Mouse (Mus musculus) stomach, embryonic 15.5 days (tissue): ENCODE measurements around the gene Npcd. TPM values are rescaled to one million over a fixed set of nuclear protein-coding genes. Genes with fewer than 3 reads are reported as not detected.

Experiments
- ATAC-seq: fragments of 200-750 bp; cut with Nextera tagmentation; 2 replicates; pipeline ENCODE4 v1.8.0; 2017; ENCODE audit warnings: low read depth, moderate number of reproducible peaks, moderate TSS enrichment; ENCODE audit not compliant: insufficient read depth, low FRiP score
- H3K27ac ChIP-seq: fragments of 300-500 bp; sonication (generic); 2 replicates; pipeline ENCODE4 v1.5.1; 2015; ENCODE audit warnings: mild to moderate bottlenecking, inconsistent platforms
- H3K27me3 ChIP-seq: fragments of 300-500 bp; sonication (generic); replicated peaks from 2 replicates; pipeline ENCODE4 v1.6.1; 2015; ENCODE audit warnings: inconsistent platforms
- H3K36me3 ChIP-seq: fragments of 300-500 bp; sonication (generic); 2 replicates; pipeline ENCODE4 v1.6.1; 2015; ENCODE audit warnings: inconsistent platforms
- H3K4me1 ChIP-seq: fragments of 300-500 bp; sonication (generic); 2 replicates; pipeline ENCODE4 v1.6.1; 2015; ENCODE audit warnings: inconsistent platforms
- H3K4me2 ChIP-seq: fragments of 300-500 bp; sonication (generic); 2 replicates; pipeline ENCODE4 v1.6.1; 2015; ENCODE audit warnings: mild to moderate bottlenecking, inconsistent platforms
- H3K4me3 ChIP-seq: fragments of 300-500 bp; sonication (generic); replicated peaks from 2 replicates; pipeline ENCODE4 v1.5.1; 2015; ENCODE audit warnings: inconsistent platforms
- H3K9ac ChIP-seq: fragments of 300-500 bp; sonication (generic); 2 replicates; pipeline ENCODE4 v1.6.1; 2015; ENCODE audit warnings: inconsistent platforms
- H3K9me3 ChIP-seq: fragments of 300-500 bp; sonication (generic); 2 replicates; pipeline ENCODE4 v1.6.1; 2016; ENCODE audit warnings: inconsistent platforms
- WGBS: fragments of 180-500 bp; shearing (Covaris S2); methylation state at CpG from one replicate; pipeline ENCODE4 v1.1.7; 2015; 5-methylcytosine and 5-hydroxymethylcytosine counted together
- polyA plus RNA-seq: library from polyadenylated mRNA; unstranded; fragments of >200 nt; fragmentation: Nextera tagmentation; extraction: Ambion mirVana; gene quantifications from 2 replicates; pipeline ENCODE4 v1.2.1, GENCODE M21; 2015

Gene Npcd
- polyA plus RNA-seq, 1 experiment from 2014 or later = not detected

GRCm38 (mm10) chr15:79858979-79859378, 24.9 kb upstream of the Npcd start:
- Histone ChIP-seq H3K27me3 (no peaks in the 10 kb centered on the region), H3K4me1 (no peaks in the 10 kb centered on the region), H3K36me3 (no peaks in the 10 kb centered on the region), H3K27ac (no peak overlapping the region), H3K9me3 (no peaks in the 10 kb centered on the region), H3K4me3 (no peak overlapping the region), H3K9ac (no peak overlapping the region), H3K4me2 (no peak overlapping the region)
- ATAC-seq = no peak
- WGBS = 82% methylated on average over 5 of the region's 5 CpGs

DNA sequence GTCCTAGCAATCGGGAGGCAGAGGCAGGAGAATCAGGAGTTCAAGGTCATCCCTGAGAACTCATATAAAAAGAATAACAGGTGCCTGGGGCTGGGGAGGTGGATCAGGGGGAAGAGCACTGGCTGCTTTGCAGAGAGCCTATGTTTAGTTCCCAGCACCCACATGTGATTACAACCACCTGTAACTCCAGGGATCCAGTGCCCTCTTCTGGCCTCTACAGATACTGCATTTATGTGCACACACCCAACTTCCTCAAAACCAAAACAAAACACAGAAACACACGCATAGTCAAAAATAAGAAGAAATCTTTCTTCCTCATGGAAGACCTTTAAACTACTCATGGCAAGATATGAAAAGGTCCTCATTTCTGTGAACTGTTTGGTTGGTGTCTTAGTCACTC, 16.1 kb upstream of the Npcd start:
- no peak overlapping the region for H3K4me2 ChIP-seq
- no peaks in the 10 kb centered on the region for H3K27me3 ChIP-seq
- H3K4me1 ChIP-seq = peaks cover 7% of the 10 kb centered on the region; the same call in 1 of the 2 replicates
- H3K4me3 ChIP-seq = no peak overlapping the region
- ATAC-seq = no peak
- H3K9me3 ChIP-seq = no peaks in the 10 kb centered on the region
- H3K36me3 ChIP-seq = no peaks in the 10 kb centered on the region
- no peak overlapping the region for H3K9ac ChIP-seq
- no peak overlapping the region for H3K27ac ChIP-seq
- 91% methylated on average over 2 of the region's 2 CpGs for WGBS

DNA sequence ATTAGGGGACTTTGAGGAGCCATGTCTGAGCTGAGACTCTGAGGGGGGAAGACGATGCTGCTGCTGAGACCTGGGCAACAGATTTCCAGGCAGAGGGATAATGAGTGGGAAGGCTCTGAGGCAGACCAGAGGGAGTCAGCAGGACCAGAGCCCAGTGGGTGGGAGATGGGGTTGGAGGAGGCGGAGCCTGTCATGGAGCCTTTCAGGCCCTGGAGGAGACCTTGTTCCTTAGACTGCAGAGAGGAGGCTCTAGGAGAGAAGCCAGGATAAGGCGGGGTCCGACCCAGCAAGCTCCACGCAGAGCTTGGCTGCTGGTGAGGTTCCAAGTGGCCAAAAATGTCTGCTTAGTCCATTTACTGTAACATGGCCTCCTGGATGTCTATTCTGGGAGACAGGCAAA, 13.1 kb upstream of the Npcd start:
- Histone ChIP-seq H3K27me3 (no peaks in the 10 kb centered on the region), H3K9ac (no peak overlapping the region), H3K4me2 (no peak overlapping the region), H3K27ac (peak overlapping the region; percentile 49; the same call in 1 of the 2 replicates), H3K4me1 (peaks cover 7% of the 10 kb centered on the region; the same call in 1 of the 2 replicates), H3K4me3 (no peak overlapping the region), H3K36me3 (no peaks in the 10 kb centered on the region), H3K9me3 (no peaks in the 10 kb centered on the region)
- WGBS = 32% methylated on average over 5 of the region's 5 CpGs
- peak; percentile 82 for ATAC-seq

GRCm38 (mm10) chr15:79845986-79846385, 11.9 kb upstream of the Npcd start:
- Histone ChIP-seq H3K27me3 (no peaks in the 10 kb centered on the region), H3K4me1 (peaks cover 7% of the 10 kb centered on the region; the same call in 1 of the 2 replicates), H3K9me3 (no peaks in the 10 kb centered on the region), H3K4me2 (no peak overlapping the region), H3K36me3 (no peaks in the 10 kb centered on the region), H3K4me3 (no peak overlapping the region), H3K9ac (no peak overlapping the region), H3K27ac (no peak overlapping the region)
- ATAC-seq = no peak
- WGBS = 60% methylated on average over 4 of the region's 4 CpGs

DNA sequence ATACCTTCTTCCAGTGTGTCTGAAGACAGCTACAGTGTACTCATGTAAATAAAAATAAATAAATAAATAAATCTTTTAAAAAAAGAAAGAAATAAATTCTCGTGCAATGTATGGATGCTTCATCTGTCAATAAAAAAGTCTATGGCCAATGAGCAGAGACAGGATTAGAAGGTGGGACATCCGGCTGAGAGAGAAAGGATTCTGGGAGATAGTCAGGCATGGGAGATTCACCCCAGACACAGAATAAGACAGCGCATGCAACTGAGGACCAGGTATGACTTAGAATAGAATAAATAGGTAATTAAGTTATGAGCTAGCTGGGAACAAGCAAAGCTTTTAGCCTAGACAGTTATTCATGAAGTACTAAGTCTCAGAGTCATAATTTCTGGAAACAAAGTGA, 8.9 kb upstream of the Npcd start:
- no peak overlapping the region for H3K9ac ChIP-seq
- WGBS = 90% methylated on average over 3 of the region's 3 CpGs

DNA sequence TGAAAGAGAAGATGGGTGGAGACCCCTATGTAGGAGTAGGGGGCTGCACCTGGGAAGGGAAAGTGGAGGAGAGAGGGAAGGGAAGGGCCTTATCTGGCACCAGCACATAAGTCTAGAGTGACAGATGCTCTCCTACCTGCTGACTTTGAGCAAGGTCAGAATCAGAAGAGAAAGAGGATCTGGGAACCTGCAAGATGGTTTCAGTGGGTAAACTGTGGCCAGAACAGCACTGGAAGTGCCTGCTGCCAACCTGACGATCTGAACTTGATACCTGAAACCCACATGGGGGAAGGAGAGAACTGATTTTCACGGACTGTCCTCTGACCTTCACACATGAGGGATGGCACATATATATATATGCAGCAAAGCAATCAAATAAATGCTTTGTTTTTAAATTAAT, 6.2 kb upstream of the Npcd start:
- Histone ChIP-seq H3K9ac (no peak overlapping the region), H3K9me3 (no peaks in the 10 kb centered on the region), H3K4me2 (no peak overlapping the region), H3K27ac (no peak overlapping the region), H3K27me3 (no peaks in the 10 kb centered on the region), H3K4me1 (0 out of 2 replicates have a peak, but pooled peaks cover 2% of the 10 kb centered on the region), H3K36me3 (no peaks in the 10 kb centered on the region), H3K4me3 (no peak overlapping the region)
- ATAC-seq = no peak
- WGBS = 57% methylated on average over 2 of the region's 2 CpGs

More for the DNA sequence above, 8.9 kb upstream of the Npcd start:
- no peaks in the 10 kb centered on the region for H3K27me3 ChIP-seq
- H3K4me2 ChIP-seq = no peak overlapping the region
- no peak overlapping the region for H3K27ac ChIP-seq
- ATAC-seq = no peak
- peaks cover 7% of the 10 kb centered on the region; the same call in 1 of the 2 replicates for H3K4me1 ChIP-seq
- H3K4me3 ChIP-seq = no peak overlapping the region
- H3K9me3 ChIP-seq = no peaks in the 10 kb centered on the region
- no peaks in the 10 kb centered on the region for H3K36me3 ChIP-seq

DNA sequence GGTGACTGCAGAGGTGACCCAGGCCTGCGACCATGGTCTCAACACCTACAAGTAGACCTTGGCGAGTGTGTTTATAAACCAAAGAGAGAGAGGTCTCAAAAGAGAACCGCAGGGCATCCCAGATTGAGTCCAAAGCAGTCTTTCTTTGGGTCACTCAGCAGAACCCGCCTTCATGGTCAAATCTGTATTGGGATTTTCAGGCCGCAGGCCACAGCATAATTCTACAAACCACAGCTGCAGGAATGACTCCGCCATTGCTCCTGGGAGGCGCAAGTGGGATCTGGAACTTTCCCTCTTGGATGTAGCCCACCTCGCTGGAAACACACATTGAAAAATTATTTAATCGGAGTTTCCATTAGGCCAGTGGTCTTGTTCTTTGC, 834 bp upstream of the Npcd start:
- H3K4me3 ChIP-seq = no peak overlapping the region
- no peaks in the 10 kb centered on the region for H3K9me3 ChIP-seq
- ATAC-seq = no peak
- peak overlapping the region; percentile 72 for H3K4me2 ChIP-seq
- H3K36me3 ChIP-seq = no peaks in the 10 kb centered on the region
- H3K27ac ChIP-seq = peak overlapping the region; percentile 88
- peaks cover 25% of the 10 kb centered on the region for H3K4me1 ChIP-seq
- no peaks in the 10 kb centered on the region for H3K27me3 ChIP-seq
- no peak overlapping the region for H3K9ac ChIP-seq
- WGBS = 53% methylated on average over 9 of the region's 9 CpGs

DNA sequence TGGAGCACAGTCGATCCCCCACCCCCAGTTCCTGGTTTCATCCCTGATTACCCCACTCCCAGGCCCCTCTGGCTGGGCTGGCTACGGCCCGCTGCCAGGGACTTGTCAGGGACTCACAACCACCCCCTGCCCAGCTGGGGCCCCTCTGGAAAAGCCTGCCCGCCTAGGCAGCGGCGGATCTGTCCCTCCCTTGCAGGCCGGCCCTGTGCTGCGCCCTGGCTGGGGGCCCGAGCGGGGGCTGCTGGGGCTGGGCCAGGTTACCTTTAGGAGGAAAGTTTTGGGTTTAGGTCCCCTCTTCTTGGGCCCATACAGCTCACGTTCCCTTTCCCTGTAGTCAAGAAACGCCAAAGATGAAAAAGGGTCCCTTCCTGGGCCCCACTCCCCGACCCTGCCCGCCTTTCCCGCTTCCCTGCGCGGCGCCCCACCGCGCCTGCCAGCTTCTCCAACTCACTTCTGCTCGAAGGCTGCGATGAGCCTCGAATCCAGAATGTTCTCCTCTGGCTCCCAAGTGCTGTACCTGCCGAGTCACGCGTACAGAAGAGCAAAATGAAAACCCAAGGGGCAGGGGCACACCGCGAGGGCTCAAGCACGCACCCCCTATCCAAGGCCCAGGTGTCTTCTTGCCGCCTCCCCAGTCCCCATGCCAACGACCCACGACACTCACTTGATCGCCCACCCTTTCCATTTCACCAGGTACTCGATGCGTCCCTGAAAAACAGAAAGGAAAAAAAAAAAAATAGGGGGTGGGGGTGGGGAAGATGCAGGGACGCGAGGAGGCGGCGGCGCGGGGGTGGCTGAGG, 586 bp downstream of the Npcd start:
- Histone ChIP-seq H3K27me3 (no peaks in the 10 kb centered on the region), H3K4me1 (peaks cover 36% of the 10 kb centered on the region), H3K9me3 (no peaks in the 10 kb centered on the region), H3K36me3 (peaks cover 5% of the 10 kb centered on the region), H3K4me2 (peak overlapping the region; percentile 72), H3K9ac (peak overlapping the region; percentile 92), H3K4me3 (peak overlapping the region; percentile 69), H3K27ac (peak overlapping the region; percentile 88)
- under 1% methylated on average over 41 of the region's 41 CpGs for WGBS
- peak; percentile 3; the same call in 1 of the 2 replicates for ATAC-seq

DNA sequence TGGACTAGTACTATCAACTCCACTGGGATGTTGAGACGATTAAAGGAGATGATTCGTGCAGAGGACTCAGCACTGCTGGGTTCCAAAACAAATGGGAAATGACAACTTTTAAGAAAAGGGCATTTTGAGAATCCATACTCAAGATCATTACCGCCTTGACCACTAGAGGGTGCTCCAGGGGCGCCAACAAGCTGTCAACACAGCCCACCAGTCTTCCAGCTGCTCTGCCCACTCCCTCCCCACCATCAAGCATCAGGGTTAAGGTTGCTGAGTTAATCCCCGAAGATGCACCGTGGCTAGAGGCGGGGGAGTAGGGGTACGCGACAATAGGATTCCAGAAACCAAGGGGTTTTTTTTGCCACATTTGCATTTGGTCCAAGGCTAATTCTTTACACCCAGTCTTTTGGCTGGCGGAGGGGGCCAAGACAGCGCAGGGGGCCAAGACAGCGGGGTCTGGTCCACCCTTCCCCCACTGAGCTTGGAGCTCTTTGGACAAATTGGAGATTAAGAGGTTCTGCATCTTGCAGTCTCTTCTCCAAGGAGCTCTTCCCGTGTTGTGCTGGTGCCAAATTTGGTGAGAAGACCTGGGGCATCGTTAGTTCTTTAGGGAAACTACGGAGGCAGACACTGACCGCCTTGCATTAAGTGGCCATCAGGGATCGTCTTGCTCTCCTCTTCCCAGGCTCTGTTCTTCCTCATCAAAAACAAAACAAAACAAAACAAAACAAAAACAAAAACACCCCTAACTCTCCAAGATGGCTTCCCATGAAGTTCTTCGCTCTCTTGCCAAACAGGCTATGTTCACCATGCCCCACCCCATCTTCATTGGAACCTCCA, 1.8 kb downstream of the Npcd start:
- H3K36me3 ChIP-seq = peaks cover 16% of the 10 kb centered on the region
- H3K27me3 ChIP-seq = no peaks in the 10 kb centered on the region
- no peak overlapping the region for H3K9ac ChIP-seq
- H3K4me2 ChIP-seq = peak overlapping the region; percentile 72
- peak overlapping the region; percentile 88 for H3K27ac ChIP-seq
- no peak for ATAC-seq
- no peaks in the 10 kb centered on the region for H3K9me3 ChIP-seq
- H3K4me1 ChIP-seq = peaks cover 47% of the 10 kb centered on the region
- peak overlapping the region; percentile 69 for H3K4me3 ChIP-seq
- 31% methylated on average over 18 of the region's 18 CpGs for WGBS

- H3K27me3 ChIP-seq = no peaks in the 10 kb centered on the region
- H3K36me3 ChIP-seq = peaks cover 27% of the 10 kb centered on the region
- 13% methylated on average over 4 of the region's 4 CpGs for WGBS
- peaks cover 62% of the 10 kb centered on the region for H3K4me1 ChIP-seq
- H3K27ac ChIP-seq = no peak overlapping the region
- no peak overlapping the region for H3K4me2 ChIP-seq
- no peaks in the 10 kb centered on the region for H3K9me3 ChIP-seq
- no peak for ATAC-seq
- H3K9ac ChIP-seq = no peak overlapping the region
- no peak overlapping the region for H3K4me3 ChIP-seq
These were observed 3.6 kb downstream of the Npcd start for GRCm38 (mm10) chr15:79830388-79830787.

GRCm38 (mm10) chr15:79829431-79829830, 4.6 kb downstream of the Npcd start:
- H3K9me3 ChIP-seq = no peaks in the 10 kb centered on the region
- H3K27me3 ChIP-seq = no peaks in the 10 kb centered on the region
- H3K36me3 ChIP-seq = peaks cover 27% of the 10 kb centered on the region
- ATAC-seq = no peak
- no peak overlapping the region for H3K27ac ChIP-seq
- 80% methylated on average over 5 of the region's 5 CpGs for WGBS
- no peak overlapping the region for H3K9ac ChIP-seq
- H3K4me2 ChIP-seq = no peak overlapping the region
- H3K4me1 ChIP-seq = peaks cover 64% of the 10 kb centered on the region
- H3K4me3 ChIP-seq = no peak overlapping the region
